ENCODE assay signal across 10 mouse cellular contexts in genomic region chr8:105441433-105441832, GRCm38 (mm10). TPM values are rescaled to one million over a fixed set of nuclear protein-coding genes. Genes with fewer than 3 reads are reported as not detected.
DNase-seq lines count a peak whose midpoint lies in the region; ATAC-seq and TF ChIP-seq lines count a peak whose summit lies in the region.
"Had no signal": no experiment of that assay in that cellular context is flagged by ENCODE, and none has a peak within 500 bp of the region (broad histone marks: within the 10 kb centered on the region; RNA-seq: fewer than 3 reads in every experiment).

No protein-coding gene starts in this region.

- no peaks in the 10 kb centered on the region for H3K9me3 ChIP-seq in hindbrain, postnatal 0 days (ENCODE audit: low read length)

- no peak overlapping the region for H3K27ac ChIP-seq in hindbrain, postnatal 0 days

- no peak overlapping the region for H3K9ac ChIP-seq in hindbrain, postnatal 0 days (replicated peaks; ENCODE audit: low read length)

- peak; percentile 61 for TF ChIP-seq CTCF in hindbrain, postnatal 0 days (IDR thresholded peaks at IDR 0.05; ENCODE audit: low read depth)

- no peaks in the 10 kb centered on the region for H3K36me3 ChIP-seq in hindbrain, postnatal 0 days (ENCODE audit: insufficient read depth, low read length)

- DNase-seq in adrenal gland, adult 18-20 months (ENCODE audit: low spot score in 2 of 2) = peak; percentile 27 to 40
- DNase-seq in adrenal gland, adult 2 months = no peak
- DNase-seq in kidney, adult 9 months = peak; percentile 24
- no peak for DNase-seq in kidney, adult 11 months
- peak; percentile 58 for DNase-seq in WW6 (ENCODE audit: low read depth, low spot score)
- DNase-seq in hindbrain, postnatal 0 days (ENCODE audit: low spot score) = peak; percentile 60
- peak; percentile 42 for DNase-seq in lung, postnatal 25 days (ENCODE audit: low spot score)
- peak; percentile 41 for DNase-seq in yolk sac, embryonic 10.5 days (ENCODE audit: low spot score)

- no peak overlapping the region for H3K4me3 ChIP-seq in hindbrain, postnatal 0 days (ENCODE audit: low read length)

- H3K4me1 ChIP-seq in hindbrain, postnatal 0 days (ENCODE audit: insufficient read depth, low read length) = no peaks in the 10 kb centered on the region

- no peak for ATAC-seq in hindbrain, postnatal 0 days

- no peak overlapping the region for H3K4me2 ChIP-seq in hindbrain, postnatal 0 days (ENCODE audit: low read depth, low read length)

- no peaks in the 10 kb centered on the region for H3K27me3 ChIP-seq in hindbrain, postnatal 0 days (ENCODE audit: insufficient read depth, low read length)

- 10% methylated on average over 6 of the region's 6 CpGs for WGBS in hindbrain, postnatal 0 days

RNA-seq across cellular contexts. Expression of gene Lrrc36, which starts 28.1 kb away (rescaled TPM):
- 1 to 10 TPM; 3.3 to 4.5 TPM for total RNA-seq in adrenal gland, adult 18-20 months (2021)
- total RNA-seq in adrenal gland, adult 2 months (2021) = 1 to 10 TPM; 2.7 to 3.0 TPM
- 1.3 and 1.5 TPM in 2 replicates for polyA plus RNA-seq in adrenal gland, adult 2 months (2012; rRNA removed)
- 0.68 and 1.7 TPM in 2 replicates for total RNA-seq in hindbrain, postnatal 0 days (2014; rRNA removed)
- polyA plus RNA-seq in hindbrain, postnatal 0 days (2015; fragmentation: Nextera tagmentation; extraction: Ambion mirVana) = 0.50 and 0.66 TPM in 2 replicates

RNA-seq across cellular contexts. Expression of gene Kctd19, which starts 28.1 kb away (rescaled TPM):
- under 1 TPM in 1 of 2 experiments, not detected in 1; 0.13 TPM for total RNA-seq in adrenal gland, adult 18-20 months (2021)
- not detected for total RNA-seq in adrenal gland, adult 2 months (2021)
- 0.03 and 0.11 TPM in 2 replicates for polyA plus RNA-seq in adrenal gland, adult 2 months (2012; rRNA removed)
- total RNA-seq in hindbrain, postnatal 0 days (2014; rRNA removed) = 0.11 and 0.16 TPM in 2 replicates
- polyA plus RNA-seq in hindbrain, postnatal 0 days (2015; fragmentation: Nextera tagmentation; extraction: Ambion mirVana) = 0.09 and 0.15 TPM in 2 replicates
- total RNA-seq: hematopoietic stem cell, adult 5-6 weeks had no signal
- polyA plus RNA-seq: neural tube, embryonic 14.5 days had no signal

RNA-seq across cellular contexts. Expression of gene Tppp3, which starts 29.9 kb away (rescaled TPM):
- total RNA-seq in adrenal gland, adult 18-20 months (2021) = 10 to 100 TPM; 24.0 to 43.0 TPM
- total RNA-seq in adrenal gland, adult 2 months (2021) = 10 to 100 TPM; 26.2 to 37.5 TPM
- polyA plus RNA-seq in adrenal gland, adult 2 months (2012; rRNA removed) = 50.8 and 65.2 TPM in 2 replicates
- total RNA-seq in hindbrain, postnatal 0 days (2014; rRNA removed) = 106 and 108 TPM in 2 replicates
- polyA plus RNA-seq in hindbrain, postnatal 0 days (2015; fragmentation: Nextera tagmentation; extraction: Ambion mirVana) = 197 and 201 TPM in 2 replicates
- total RNA-seq: hematopoietic stem cell, adult 5-6 weeks had no signal

RNA-seq across cellular contexts. Expression of gene Zdhhc1, which starts 55.3 kb away (rescaled TPM):
- total RNA-seq in adrenal gland, adult 18-20 months (2021) = 10 to 100 TPM; 18.1 to 18.3 TPM
- total RNA-seq in adrenal gland, adult 2 months (2021) = 10 to 100 TPM; 13.8 to 19.2 TPM
- polyA plus RNA-seq in adrenal gland, adult 2 months (2012; rRNA removed) = 53.3 and 62.5 TPM in 2 replicates
- 49.3 and 54.2 TPM in 2 replicates for total RNA-seq in hindbrain, postnatal 0 days (2014; rRNA removed)
- 31.3 and 34.7 TPM in 2 replicates for polyA plus RNA-seq in hindbrain, postnatal 0 days (2015; fragmentation: Nextera tagmentation; extraction: Ambion mirVana)

Comparison
In these comparisons a context has a peak if more than half of its experiments do, and no peak if none do; other contexts are left out.
1. DNase-seq: peak in adrenal gland, adult 18-20 months (2 of 2), kidney, adult 9 months (single experiment), WW6 (single experiment), hindbrain, postnatal 0 days (single experiment), lung, postnatal 25 days (single experiment) and yolk sac, embryonic 10.5 days (single experiment); none in adrenal gland, adult 2 months (single experiment) and kidney, adult 11 months (single experiment).